Mouse (Mus musculus) erythroblast, adult 5-6 weeks (primary cell): ENCODE results near the gene Cryaa. TPM values are rescaled to one million over a fixed set of nuclear protein-coding genes. Genes with fewer than 3 reads are reported as not detected.

Experiments
- ATAC-seq: replicated peaks from 2 replicates; pipeline ENCODE4 v1.8.0; 2016; ENCODE audit warnings: moderate number of reproducible peaks, mild to moderate bottlenecking, moderate TSS enrichment, inconsistent platforms; ENCODE audit not compliant: poor library complexity, low FRiP score, severe bottlenecking
- total RNA-seq, 2 experiments: library from RNA; stranded (forward) in 1 of 2; stranded (reverse) in 1 of 2; fragments of 150-400 nt in 1 of 2; fragments of 200-764, 138-1000 nt in 1 of 2; gene quantifications; 2 replicates each; pipeline versions ENCODE4 v1.2.3 to v1.2.4; 2015 to 2017; ENCODE audit warnings: low replicate concordance in 2 of 2

Gene Cryaa
- total RNA-seq, 2 experiments from 2014 or later = not detected

DNA sequence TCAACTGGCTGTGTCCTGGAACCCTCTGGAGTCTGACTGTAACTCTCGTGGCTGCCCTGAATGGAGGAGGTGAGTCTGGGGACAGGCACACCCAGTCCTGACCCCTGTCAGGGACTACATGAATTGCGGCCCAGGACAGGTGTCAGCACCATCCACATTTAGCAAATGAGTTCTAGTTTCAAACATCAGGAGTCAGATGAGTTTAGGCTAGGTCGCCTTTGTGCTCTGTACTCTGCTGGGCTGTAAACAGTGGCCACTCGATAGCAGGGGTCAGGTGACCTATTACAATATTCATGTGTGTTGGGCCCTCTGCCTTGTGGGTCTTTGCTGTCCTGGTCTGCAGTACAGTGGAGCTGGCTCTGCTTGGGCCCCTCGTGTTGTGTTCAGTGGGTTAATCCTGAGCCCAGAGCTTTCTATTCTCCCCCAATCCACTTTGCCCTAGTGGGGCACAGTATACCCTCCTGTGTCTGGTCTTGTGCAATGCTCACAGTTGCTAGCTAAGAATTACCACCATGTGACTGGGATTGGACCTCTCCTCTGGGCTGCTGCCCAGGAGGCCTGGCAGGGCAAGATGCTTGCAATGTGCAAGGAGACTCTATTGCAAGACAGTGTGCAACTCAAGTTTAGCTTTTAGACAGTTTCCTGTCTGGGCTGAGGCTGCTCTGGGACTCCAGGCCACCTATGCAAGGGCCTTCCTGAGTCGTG lies 25.8 kb downstream of the Cryaa start:
- no peak for ATAC-seq

DNA sequence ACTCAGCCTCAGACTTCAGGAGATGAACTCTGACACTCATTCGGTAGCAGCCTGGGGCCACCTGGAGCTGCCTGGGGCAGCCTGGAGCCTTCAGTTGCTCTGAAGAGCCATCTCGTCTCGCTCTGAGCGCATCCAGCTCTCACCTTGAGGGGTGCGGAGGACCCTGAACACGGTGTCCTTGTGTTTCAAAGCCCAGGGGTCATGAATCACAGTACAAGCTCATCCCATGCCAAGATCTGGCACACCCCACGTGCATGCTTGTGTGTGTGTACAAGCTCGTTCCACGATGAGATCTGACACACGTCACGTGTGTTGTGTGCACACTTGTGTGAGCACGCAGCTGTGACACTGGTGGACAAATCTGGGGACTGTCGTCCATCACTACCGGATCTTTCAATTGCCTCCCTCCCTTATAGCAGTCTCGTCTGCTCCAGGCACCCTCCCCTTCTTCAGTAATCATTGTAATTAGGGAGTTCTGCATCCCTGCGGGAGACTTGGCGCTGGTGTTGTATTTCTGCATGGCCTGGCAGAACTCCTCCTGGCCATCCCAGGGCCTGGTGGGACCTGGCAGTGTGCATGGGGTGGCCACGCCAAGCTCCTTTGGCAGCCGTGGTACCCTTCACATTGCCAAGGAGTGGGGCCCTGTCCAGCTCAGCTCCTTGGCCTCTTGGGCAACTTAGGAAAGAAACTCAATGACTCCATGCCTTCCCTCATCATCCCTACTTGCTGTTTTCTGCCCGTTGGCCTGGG lies 27.8 kb downstream of the Cryaa start:
- ATAC-seq = no peak

DNA sequence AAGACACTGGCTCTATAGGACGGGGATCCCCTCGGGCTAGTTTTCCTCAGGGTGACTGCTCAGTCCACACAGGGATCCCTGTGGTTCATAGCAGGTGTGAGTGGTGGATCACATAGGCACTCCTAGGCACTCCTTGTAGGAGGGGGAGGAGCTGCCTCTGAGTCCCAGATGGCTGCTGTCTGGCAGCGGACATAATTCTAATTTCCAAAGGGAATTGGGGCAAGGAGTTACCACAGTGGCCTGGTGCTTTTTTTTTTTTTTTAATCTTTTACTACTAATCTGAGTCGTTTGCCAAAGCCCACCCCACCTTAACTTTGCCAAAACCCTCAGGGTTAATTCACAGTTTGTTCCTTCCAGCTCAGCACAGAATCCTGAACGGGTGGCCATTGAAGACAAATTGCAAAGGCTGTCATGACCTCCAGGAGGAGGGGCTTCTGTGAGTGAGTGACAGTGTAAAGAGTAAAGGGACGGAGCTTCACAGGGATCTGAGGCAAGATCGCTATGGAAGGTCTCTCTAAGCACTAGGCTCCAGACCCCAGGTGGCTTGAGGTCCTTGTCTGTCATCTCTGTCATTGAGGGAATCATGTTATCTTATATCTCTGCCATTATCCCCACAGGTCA lies 31.6 kb downstream of the Cryaa start:
- ATAC-seq = no peak

DNA sequence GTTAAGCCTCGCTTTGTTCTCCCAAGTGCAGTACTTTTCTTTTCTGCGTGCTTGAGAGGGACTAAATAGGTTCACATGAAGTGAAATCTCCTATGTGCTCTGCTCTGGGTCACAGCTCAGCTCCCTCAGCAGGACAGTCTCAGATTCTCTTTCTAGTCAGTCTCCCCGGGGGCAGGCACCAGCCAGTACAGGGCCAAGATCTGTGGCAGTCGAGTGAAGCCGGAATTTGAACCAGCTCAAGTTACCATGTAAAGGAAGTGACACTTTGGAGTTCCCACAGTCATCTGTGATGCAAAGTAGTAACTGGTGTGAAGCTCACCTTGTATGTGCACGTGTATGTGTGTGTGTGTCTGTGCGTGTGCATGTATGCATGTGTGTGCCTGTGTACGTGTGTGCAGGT lies 32.8 kb downstream of the Cryaa start:
- no peak for ATAC-seq

DNA sequence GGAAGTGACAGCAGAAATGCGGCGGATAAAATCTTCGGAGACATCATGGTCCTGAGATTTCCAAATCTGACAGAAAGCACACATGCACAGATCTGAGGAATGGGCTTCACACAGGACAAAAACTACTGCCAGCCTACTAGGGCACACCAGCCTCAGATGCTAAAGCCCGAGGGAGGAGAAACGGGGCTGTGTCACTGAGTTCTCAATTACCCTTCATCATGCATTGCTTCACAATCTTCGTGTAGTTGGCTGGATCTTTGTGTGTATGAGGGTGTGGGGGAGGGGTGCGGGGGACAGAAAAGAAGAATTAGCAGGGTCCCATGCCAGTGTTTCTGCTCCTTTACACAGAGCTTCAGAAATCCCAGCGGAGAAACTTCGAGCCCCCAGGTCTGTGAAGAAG lies 36.1 kb downstream of the Cryaa start:
- no peak for ATAC-seq

DNA sequence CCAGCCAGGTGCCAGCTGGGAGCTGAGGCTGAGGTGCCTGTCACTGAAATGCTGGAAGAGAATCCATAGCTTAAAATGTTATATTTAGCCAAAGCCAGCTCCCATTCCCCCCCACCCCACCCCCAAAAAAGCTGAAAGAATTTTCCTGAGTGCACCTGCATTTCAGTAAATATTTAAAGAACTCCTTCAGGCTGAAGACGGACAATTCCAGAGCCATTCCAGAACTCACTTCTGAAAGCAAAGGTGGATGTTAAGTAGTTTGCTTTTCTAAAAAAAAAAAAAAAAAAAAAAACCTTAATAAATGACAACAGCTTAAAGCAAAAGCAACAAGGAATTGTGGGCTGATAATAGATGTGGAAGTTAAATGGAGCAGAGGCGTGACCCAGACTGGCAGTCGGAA lies 36.5 kb downstream of the Cryaa start:
- ATAC-seq = no peak

DNA sequence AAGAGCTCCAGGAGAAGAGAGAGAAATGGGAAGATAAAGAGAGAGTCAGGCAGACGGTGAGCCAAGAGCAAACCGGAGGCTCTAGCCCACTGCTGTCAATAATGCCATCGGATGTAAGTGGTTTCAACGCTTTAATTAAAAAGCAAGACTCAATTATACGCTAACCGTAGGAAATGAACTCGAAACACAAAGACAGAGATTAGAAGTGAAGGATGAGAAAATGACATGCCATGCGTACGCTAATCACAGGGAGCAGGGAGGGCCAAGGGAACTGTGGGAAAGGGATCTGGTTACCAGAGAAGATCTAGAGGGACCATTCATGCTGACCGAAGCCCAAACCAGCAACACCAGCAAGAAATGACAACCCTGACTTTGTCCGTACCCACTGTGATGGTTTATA lies 37.4 kb downstream of the Cryaa start:
- no peak for ATAC-seq

DNA sequence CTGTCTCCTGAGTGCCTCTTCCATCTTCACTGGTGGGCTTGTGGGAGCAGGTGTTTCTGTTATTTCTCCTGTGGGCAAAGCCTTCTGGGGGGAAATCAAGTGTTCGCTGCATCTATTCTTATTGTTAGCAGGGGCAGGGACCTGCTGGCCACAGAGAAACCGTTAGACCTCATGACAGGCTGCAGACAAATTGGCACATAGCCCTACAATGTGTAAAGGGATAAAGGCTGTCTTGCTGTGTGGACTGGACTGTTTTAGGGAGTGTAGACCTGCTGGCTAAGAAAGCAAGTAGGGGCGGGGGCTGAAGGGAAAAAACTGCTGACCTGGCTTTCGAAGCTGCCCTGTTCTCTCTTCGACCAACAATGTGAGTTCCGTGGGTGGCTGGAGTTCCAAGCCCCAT lies 44.0 kb downstream of the Cryaa start:
- ATAC-seq = no peak

DNA sequence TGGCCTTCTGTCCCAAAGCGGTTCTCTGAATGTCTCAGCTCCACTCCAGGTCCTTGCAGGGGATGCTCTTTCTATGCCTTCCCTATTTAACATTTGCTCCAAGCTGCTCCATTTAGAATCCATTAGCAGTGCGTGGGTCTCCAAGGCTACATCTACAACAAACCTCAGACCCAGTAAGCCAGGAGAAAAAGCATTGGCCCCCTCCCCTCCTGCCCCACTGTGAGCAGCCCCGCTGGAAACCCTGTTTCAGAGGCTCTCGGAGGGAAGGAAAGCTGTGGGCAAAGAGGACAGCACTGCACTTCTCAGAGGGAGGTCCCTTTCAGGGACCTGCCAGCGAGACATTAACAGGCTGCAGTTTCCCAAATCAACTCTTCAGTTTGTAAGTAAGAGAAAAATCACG lies 47.8 kb downstream of the Cryaa start:
- no peak for ATAC-seq

DNA sequence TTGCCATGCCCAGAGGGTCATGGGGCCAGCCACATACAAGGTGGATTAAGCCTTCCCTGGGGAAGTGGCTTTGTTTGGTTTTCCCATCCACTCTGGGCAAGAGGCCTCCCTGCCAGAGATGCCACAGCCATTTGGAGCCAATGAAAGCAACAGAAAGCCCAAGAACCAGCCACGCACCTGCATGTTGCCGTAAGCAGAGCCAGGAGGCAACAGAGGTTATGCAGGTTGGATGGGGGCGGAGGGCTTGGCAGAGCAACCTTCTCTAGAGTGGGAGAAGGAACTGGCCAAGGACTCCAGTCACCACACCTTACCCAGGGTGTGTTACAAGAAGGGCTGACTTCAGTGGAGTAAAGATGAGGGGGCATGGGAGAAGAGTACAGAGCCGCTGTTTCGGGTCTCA lies 48.6 kb downstream of the Cryaa start:
- no peak for ATAC-seq

DNA sequence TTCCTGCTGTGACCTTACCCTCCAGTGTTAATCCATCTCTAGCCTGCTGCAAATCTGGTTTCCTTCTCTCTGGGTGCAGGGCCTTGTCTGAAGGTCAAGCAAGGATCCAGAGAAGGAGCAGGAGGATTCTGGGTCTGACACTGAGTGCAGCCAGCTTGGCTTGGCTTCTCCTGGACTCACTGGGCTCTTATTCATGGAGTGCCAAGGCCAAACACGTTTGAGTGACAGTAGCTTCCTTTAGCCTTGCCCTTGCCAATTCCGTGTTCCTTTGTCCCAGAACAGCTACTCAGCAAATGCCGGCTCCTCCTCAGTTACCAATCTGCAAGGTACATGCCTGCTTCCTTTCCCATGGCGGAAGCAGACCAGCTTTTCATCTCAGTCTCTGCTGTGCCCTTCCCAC lies 49.6 kb downstream of the Cryaa start:
- ATAC-seq = no peak

DNA sequence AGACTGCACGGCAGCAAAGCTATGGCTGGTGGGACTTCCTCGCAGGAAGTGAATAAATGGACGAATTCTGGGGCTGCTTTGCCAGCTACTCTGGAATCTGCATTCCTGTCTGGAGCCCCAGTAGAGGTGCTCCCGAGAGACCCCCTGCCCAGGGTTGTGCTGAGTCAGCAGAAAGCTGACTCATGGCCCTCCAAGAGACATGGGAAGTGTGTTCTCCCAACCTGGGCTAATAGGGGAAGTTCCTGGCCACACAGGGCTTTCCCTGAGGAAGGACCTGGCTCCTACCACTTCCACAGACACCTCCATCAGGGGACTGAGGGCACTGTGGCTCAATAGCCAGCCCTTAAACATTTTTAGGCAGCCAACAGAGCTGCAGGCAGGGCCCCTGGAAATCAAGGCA lies 50.4 kb downstream of the Cryaa start:
- ATAC-seq = no peak

DNA sequence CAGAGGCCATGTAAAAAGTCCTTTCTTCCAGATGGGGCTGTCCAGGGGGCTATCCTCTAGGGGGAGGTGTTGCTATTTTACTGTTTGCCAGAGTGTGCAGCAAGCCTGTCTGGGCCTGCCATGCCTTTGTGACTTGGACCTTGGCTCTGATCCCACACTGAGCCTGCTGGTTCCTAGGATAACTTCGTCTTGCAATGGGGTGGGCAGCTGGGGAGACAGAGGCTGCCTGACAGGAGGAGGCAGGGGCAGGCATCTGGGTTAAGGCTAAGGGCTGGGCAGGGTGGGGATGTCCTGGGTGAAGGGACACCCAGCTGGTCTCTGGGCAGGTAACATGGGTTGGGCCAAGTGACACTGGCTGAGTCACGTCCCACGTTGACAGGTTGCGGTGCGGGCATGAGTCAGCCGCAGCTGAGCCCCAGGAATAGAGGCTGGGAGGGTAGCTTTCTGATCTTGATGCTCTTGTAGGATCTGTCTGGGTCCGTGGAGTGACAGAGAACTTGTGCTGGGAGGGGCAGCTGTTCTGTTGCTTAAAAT lies 51.4 kb downstream of the Cryaa start:
- ATAC-seq = no peak

DNA sequence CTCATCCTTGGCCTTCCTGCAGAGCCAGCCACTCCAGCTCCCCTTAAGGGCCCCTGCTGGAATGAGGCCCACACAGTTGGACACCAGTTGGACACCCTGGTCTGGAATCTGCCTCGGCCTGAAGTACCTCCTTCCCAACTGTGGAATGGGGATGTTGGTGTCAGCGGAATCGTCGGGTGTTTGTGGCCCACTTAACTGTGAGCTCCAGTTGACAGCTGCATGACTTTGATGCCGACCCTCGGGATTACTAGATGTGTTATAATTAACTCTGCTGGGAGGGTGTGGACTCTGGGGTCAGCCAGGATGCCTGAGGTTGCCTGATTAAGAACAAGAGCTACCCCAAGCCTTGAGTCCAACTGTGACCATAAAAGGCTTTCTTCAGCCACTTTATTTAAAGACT lies 53.4 kb downstream of the Cryaa start:
- ATAC-seq = no peak

Other genes with a start within 250 kb of the Cryaa start
- gene Wdr4, start 157.8 kb upstream of the Cryaa start, total RNA-seq (2015; ENCODE audit: low replicate concordance) = 1.0 and 1.9 TPM in 2 replicates
- 4.3 and 8.6 TPM in 2 replicates for gene Wdr4, start 157.8 kb upstream of the Cryaa start, total RNA-seq (2017; ENCODE audit: low replicate concordance)
- 35.9 and 40.1 TPM in 2 replicates for gene Ndufv3, start 157.7 kb upstream of the Cryaa start, total RNA-seq (2015; ENCODE audit: low replicate concordance)
- 41.1 and 65.8 TPM in 2 replicates for gene Ndufv3, start 157.7 kb upstream of the Cryaa start, total RNA-seq (2017; ENCODE audit: low replicate concordance)
- 8.5 and 8.6 TPM in 2 replicates for gene Pknox1, start 113.1 kb upstream of the Cryaa start, total RNA-seq (2015; ENCODE audit: low replicate concordance)
- 6.9 and 15.9 TPM in 2 replicates for gene Pknox1, start 113.1 kb upstream of the Cryaa start, total RNA-seq (2017; ENCODE audit: low replicate concordance)
- gene Cbs, start 40.6 kb upstream of the Cryaa start, total RNA-seq (2015; ENCODE audit: low replicate concordance) = not detected in 2 replicates
- not detected in 2 replicates for gene Cbs, start 40.6 kb upstream of the Cryaa start, total RNA-seq (2017; ENCODE audit: low replicate concordance)
- 13.0 and 21.9 TPM in 2 replicates for gene U2af1, start 18.9 kb upstream of the Cryaa start, total RNA-seq (2015; ENCODE audit: low replicate concordance)
- 69.0 and 110 TPM in 2 replicates for gene U2af1, start 18.9 kb upstream of the Cryaa start, total RNA-seq (2017; ENCODE audit: low replicate concordance)
- gene Sik1, start 178.0 kb downstream of the Cryaa start, total RNA-seq (2015; ENCODE audit: low replicate concordance) = 1.5 and 4.2 TPM in 2 replicates
- 2.8 and 3.5 TPM in 2 replicates for gene Sik1, start 178.0 kb downstream of the Cryaa start, total RNA-seq (2017; ENCODE audit: low replicate concordance)